Mouse (Mus musculus): ENCODE data around the gene Whamm.
A peak's percentile ranks its signal among the peaks of the same experiment; 100 is the strongest.

The Whamm gene

DNA sequence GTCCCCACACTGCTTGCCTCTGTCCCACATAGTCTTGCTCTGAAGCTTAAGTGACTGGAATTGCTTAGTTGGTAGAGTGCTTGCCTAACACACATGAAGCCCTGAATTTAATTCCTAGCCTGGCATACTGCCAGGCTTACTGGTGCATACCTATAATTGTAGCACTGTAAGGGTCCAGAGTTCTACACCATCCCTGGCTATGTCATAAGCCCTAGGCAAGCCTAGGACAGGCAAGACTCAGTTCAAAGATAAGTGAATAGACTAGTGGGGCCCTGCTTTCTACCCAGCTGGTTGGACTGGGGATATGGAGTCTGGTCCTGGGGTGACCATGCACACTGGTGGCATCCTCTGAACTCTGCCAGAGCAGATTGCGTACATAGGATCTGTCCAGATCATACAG, 26.6 kb downstream of the Whamm start:
- no peak for DNase-seq (ENCODE audit: low read depth, low spot score)

DNA sequence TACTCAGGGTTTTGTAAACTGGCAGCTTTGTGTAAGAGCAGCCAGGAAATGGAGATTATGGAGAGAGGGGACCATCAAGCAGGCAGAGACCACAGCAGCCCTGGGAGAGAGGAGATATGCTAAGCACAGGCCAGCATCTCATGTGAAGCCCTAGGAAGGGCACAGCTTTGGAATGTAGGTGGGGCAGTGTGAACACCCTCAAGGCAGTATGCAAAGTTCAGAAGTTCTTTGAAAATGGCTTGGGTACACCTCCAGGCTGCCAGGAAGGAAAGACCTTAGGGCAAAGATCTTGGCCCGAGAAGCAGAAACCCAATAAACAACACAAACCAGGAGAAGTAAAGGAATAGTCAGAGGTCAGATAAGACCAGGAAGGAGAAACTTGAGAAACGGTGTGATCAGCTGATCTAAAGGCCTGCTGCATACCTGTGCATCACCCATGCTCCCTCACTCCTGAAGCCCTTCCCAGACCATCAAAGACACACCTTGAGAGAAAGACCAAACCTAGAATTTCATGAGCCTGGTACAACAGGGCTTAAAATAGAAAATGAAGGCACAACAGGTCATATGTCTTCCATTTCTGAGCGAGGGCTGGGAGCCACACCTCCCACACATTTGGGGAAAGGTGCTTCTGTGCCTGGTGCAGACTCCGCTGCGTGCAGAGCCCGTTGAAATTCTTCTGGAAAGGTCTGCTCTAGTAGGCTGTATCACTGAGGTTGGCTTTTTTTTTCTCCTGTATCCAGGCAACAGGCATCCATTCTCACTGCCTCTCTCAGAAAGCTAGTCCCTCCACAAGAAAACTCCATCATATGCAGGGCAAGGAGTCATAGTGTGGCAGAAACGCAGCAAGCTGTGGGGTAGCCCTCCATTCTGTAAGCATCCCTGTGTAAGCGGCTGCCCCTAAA, 28.6 kb downstream of the Whamm start:
- no peak for DNase-seq (ENCODE audit: low read depth, low spot score)

DNA sequence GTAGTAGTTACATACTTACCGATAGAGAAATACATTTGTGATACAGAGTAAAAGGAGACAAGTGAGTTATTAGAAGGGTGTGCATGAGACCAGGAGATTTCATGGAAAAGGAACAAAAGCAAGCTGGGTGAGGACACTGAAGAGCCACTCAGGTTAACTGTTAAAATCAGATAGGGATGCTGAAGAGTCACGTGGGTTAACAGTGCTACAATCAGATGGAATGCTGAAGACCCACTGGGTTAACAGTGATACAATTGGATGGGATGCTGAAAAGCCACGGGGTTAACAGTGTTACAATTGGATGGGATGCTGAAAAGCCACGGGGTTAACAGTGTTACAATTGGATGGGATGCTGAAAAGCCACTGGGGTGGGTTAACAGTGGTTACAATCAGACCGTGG, 33.9 kb downstream of the Whamm start:
- no peak for DNase-seq (ENCODE audit: low read depth, low spot score)

DNA sequence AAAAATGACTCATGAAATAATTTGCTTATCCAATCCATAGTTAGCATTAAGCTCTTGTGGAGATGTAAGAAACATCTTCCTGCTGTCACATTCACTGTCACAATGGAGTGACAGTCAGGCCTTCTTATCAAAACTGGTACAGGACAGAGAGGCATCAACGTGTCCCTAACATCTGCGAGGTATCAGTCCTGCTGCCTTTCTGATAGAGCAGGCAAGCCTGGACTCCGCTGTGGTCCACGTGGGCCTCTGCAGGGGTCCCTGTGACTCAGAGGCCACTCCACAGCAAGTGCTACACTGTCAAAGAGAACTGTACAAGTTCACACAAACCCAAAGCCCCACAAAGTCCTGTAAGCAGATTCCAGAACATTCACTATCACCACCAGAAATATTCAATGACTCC, 34.4 kb downstream of the Whamm start:
- DNase-seq (ENCODE audit: low read depth, low spot score) = no peak

DNA sequence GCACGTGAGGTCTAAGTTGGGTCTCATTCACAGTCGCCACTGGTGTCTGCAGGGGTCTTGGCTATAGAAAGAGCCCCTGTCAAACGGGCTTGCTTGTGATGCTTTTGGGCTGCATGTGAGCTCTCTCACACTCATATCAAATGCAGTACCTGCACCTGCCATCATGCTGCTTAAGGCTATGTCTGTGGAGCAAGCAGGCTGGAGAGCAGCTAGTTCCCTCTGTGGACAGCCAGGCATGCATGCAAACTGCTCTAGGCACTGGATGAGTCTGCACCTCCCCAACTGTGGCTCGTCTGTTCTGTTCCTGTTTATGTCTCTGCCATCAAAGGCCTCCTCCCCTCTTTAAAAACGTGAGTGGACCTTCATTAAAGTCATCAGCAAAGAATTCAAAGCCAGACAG, 35.4 kb downstream of the Whamm start:
- DNase-seq (ENCODE audit: low read depth, low spot score) = no peak

DNA sequence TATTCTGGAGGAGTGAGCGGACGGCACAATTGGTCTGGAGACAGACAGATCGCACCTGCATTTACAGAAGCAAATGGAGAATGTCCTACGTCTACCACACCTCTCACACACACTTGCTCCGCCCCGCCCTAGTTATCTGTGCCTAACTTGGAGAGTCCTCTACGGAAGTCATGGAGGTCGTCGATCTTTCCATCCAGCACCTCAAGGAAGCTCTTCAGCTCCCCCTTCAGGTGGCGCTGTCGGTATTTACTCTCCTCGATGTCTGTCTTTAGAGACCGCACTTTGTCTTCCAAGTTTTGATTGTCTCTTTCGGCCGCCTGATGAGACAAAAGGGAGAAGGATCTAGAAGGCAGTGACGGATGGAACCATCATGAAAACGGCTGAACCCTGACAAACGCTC, 39.1 kb downstream of the Whamm start:
- DNase-seq (ENCODE audit: low read depth, low spot score) = peak; percentile 67

DNA sequence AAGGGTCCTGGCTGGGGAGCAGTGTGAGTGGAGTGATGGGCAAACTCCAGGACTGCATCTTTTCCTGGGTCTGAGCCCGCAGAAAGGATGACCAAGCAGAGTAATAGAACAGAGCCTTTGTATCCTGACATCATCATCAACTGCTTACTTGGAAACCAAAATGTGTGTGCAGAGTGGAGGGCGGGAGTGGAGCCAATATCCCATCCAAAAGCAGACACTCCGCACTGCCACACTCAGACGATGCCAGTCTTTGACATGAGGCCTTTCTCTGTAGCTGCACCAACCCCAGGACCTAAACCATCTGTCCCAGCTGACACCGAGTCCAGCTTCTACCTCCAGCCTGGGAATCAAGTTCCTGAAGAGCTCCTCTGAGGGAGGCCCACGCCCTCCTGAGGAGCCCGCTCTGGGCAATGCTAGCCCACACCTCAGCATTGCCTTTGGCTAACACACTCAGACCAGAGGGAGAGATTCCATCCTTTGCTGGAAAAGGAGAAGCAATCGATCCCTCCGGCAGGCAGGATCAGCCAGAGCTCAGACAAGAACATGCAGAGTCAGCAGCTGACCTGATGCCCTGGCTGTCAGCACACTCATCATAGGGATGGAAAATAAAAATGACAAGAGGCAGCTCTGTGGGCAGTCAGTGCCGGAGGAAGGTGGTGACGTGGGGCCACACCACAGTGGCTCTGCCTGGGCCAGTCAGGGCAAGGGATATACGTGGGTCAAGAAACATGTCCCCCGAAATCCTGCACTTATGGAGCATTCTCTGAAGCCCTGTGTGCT, 42.0 kb downstream of the Whamm start:
- DNase-seq (ENCODE audit: low read depth, low spot score) = no peak

DNA sequence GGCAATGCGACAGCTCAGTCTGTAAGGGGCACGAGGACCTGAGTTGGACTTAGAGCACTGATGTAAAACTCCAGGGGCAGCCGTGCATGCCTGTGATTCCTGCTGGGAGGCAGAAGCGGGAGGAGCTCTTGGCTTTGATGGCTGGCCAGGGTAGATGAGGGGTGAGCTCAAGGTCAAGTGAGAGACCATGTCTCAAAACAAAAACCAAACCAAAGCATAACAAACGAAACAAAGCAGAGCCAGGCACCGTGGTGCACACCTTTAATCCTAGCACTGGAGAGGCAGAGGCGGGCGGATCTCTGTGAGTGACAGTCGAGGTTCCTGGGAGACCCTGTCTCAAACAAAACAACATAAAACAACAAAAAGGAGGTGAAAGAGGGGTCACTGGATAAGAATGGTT, 44.0 kb downstream of the Whamm start:
- DNase-seq (ENCODE audit: low read depth, low spot score) = no peak

DNA sequence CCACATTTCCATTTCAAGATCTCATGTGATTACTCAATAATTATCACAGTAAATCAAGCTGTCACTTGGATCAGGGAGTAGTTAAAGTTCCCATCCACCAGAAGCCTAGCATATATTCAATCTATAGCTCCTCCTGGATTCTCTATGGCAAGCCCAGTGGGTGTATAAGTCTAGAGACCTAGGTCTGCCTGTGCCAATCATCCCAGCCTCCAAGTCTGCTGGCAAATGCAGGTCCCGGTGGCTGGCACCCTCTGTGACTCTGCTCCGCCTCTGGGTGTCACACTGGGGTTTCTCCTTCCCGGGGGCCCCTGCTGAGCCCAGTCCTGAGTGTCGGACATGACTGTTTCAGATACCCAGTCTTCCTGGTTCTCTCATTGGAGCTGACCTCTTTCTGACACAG, 51.7 kb downstream of the Whamm start:
- DNase-seq (ENCODE audit: low read depth, low spot score) = no peak

DNA sequence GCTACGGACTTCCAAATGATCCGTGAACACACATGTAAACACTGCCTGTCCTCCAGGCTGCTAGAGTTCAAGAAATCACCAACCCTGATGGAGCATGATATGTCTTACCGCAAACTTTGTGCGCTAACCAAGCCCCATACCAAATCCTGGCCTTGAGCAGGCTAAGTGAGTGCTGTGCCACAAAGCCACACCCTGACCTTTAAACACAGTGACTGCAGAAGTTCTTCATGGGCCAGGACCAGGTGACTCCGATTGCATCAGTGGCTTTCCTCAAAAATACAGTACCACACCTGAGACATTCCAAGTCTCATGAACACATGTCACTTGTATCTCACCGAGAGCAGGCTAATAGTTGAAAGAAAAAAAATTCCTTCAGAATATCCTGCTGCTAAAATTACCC, 52.7 kb downstream of the Whamm start:
- no peak for DNase-seq (ENCODE audit: low read depth, low spot score)

DNA sequence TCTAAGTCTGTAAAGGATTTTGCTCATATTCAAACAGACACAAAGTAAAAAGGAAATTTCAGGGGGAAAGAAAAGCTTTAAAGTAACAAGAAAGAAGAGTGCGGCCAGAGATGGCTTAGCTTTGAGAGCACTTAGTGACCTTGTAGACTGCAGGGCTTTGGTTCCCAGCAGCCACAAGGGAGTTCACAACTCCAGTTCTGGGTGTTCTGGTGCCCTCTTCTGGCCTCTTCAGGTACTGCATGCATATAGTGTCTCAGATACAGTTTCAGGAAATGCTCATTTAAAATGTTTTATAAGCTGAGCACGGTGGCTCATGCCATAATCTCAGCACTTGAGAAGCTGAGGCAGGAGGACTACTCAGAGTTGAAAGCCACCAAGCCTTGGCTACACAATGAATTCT, 55.4 kb downstream of the Whamm start:
- DNase-seq (ENCODE audit: low read depth, low spot score) = no peak

DNA sequence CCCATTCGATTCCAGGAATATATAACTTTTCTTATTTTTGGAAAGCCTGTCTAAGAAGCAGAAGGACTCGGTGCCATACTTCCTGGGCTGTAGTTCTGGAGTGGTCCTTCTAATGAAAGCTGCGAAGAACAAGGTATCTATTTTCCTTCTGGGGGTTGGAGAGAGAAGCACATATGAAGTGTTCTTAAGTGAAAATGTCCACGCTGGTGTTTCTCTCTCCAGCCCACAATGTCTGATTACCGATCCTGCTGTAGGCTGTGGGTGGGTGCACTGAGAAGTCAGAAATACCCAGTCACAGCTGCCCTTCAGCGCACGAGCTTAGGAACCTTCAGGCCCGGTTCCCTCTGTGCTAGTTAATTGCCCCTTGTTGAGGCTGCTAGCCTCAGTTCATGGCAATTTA, 60.2 kb downstream of the Whamm start:
- no peak for DNase-seq (ENCODE audit: low read depth, low spot score)

DNA sequence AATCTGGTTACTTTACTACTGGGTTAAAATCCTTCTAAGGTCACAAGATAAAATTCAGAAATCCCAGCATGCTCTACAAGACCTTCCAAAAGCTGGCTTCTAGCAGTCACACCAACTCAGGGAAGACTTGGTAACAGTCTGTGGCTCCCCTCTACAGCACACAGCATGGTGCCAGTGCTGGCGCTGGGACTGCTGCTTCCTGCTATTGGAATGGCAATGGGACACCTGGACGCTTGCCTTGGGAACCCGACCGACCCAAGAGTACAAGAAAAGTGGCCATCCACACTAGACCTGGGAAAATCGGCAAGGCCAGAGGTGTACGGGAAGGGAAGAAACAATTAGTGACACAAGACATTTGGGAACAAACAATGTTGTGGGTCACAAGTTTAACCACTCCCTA, 61.5 kb downstream of the Whamm start:
- no peak for DNase-seq (ENCODE audit: low read depth, low spot score)

DNA sequence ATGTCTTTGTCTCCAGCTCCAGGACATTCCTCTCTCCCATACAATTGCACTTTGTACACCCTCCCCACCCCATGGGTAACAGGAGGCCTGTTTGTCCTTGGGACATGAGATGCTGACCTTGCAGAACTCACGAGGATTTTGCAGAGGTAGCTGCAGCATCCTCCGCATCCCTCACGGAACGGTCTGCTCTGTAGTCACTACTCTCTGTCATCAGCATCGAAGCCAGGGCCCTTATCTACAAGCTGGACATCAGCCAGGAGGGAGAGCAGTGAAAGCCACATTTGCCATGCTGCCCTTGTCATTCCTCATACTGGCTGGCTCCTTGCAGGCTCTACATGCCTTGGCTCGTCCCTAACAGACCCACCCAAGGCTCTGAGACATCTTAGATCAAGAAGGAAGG, 70.0 kb downstream of the Whamm start:
- DNase-seq (ENCODE audit: low read depth, low spot score) = no peak

DNA sequence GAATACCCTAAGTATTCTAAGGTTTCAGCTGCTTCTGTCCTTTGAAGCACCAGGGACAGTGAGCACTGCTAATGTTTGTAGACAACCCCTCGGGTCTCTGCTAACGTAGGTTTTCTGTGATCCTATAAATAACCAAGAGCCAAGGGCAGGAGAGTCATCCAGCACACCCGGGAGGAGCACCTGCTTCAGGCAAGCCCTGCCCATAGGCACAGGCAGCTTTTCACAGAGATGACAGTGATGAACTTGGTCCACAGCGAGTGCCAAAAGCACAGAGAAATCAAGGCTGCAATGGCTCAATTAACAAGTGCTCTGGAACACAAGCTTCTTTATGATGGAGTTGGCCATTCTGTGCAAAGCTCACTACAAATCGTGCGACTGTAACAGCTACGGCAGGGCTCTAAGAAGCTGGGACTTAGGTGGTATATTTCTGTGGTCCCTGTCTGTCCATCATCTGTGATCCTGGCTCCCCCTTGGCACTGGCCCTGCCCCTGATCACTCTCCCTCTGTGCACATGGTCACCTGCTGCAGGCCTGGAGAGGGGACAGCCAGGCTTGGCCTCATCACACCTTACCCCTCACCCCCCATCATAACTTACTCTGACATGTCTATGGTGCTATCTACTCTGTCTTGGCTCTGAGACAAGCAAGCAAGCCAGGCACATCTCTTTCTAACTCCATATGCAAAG, 73.6 kb downstream of the Whamm start:
- DNase-seq (ENCODE audit: low read depth, low spot score) = no peak
